Mouse (Mus musculus): ENCODE results near the gene Smg6.

- TF ChIP-seq CTCF (IDR thresholded peaks at IDR 0.05; ENCODE audit: control insufficient read depth, insufficient read depth, low read length): no peak
- peak; percentile 81; the same call in 1 of the 2 replicates for TF ChIP-seq POLR2A (IDR thresholded peaks at IDR 0.05; ENCODE audit: borderline replicate concordance, control insufficient read depth, low read depth, low read length)
Measured at GRCm38 (mm10) chr11:74925577-74926387, at the start of gene Smg6, which contains the start of gene Srr.
